Mouse (Mus musculus) neural tube, embryonic 13.5 days (tissue): ENCODE measurements around the gene Vps4a. TPM values are rescaled to one million over a fixed set of nuclear protein-coding genes. Genes with fewer than 3 reads are reported as not detected.

Experiments
- ATAC-seq: fragments of 200-750 bp; cut with Nextera tagmentation; 2 replicates; pipeline ENCODE4 v1.8.0; 2017; ENCODE audit warnings: low read depth, mild to moderate bottlenecking, moderate TSS enrichment, moderate library complexity
- H3K27ac ChIP-seq: fragments of 300-500 bp; sonication (generic); replicated peaks from 2 replicates; pipeline ENCODE4 v1.5.1; 2015; ENCODE audit warnings: moderate library complexity, mild to moderate bottlenecking, inconsistent platforms
- H3K27me3 ChIP-seq: fragments of 300-500 bp; sonication (generic); 2 replicates; pipeline ENCODE4 v1.6.1; 2015; ENCODE audit warnings: mild to moderate bottlenecking, inconsistent platforms
- H3K36me3 ChIP-seq: fragments of 300-500 bp; sonication (generic); 2 replicates; pipeline ENCODE4 v1.6.1; 2015; ENCODE audit warnings: mild to moderate bottlenecking, inconsistent platforms
- H3K4me1 ChIP-seq: fragments of 300-500 bp; sonication (generic); replicated peaks from 2 replicates; pipeline ENCODE4 v1.6.1; 2015; ENCODE audit warnings: inconsistent platforms
- H3K4me2 ChIP-seq: fragments of 300-500 bp; sonication (generic); 2 replicates; pipeline ENCODE4 v1.6.1; 2015; ENCODE audit warnings: inconsistent platforms, mild to moderate bottlenecking, moderate library complexity
- H3K4me3 ChIP-seq: fragments of 300-500 bp; sonication (generic); 2 replicates; pipeline ENCODE4 v1.5.1; 2015; ENCODE audit warnings: mild to moderate bottlenecking, inconsistent platforms
- H3K9ac ChIP-seq: fragments of 300-500 bp; sonication (generic); 2 replicates; pipeline ENCODE4 v1.6.1; 2015; ENCODE audit warnings: moderate library complexity, mild to moderate bottlenecking, inconsistent platforms
- H3K9me3 ChIP-seq: fragments of 300-500 bp; sonication (generic); 2 replicates; pipeline ENCODE4 v1.6.1; 2016; ENCODE audit warnings: inconsistent platforms
- WGBS: fragments of 180-500 bp; shearing (Covaris S2); methylation state at CpG from one replicate; pipeline ENCODE4 v1.1.7; 2015; 5-methylcytosine and 5-hydroxymethylcytosine counted together
- polyA plus RNA-seq: library from polyadenylated mRNA; unstranded; fragments of >200 nt; fragmentation: Nextera tagmentation; extraction: Ambion mirVana; gene quantifications from 2 replicates; pipeline ENCODE4 v1.2.1, GENCODE M21; 2015

Gene Vps4a
- polyA plus RNA-seq, 1 experiment from 2014 or later = 131 TPM

DNA sequence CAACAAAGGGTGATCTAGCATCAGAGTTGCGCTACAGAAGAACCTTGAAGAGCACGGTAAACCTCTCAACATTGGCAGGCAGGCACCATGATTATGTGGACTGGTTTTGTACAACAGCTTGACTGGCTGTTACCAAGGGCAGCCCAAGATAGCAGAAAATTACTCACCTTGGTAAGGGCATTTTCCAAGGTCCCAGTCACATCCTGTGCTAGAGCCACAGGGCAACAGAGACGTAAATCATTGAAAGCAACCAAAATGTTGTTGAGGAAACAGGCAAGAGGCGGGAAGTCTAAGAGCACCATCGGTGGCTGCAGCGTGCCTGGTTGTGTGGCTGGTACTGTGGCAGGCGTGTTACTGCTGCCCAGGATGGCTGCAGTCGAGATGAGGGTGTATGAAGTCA is 21.0 kb downstream of the Vps4a start:
- no peak overlapping the region for H3K9ac ChIP-seq
- H3K4me1 ChIP-seq = peaks cover 39% of the 10 kb centered on the region
- H3K4me2 ChIP-seq = no peak overlapping the region
- no peak overlapping the region for H3K27ac ChIP-seq
- peaks cover 61% of the 10 kb centered on the region for H3K36me3 ChIP-seq
- no peak for ATAC-seq
- no peaks in the 10 kb centered on the region for H3K9me3 ChIP-seq
- no peak overlapping the region for H3K4me3 ChIP-seq
- H3K27me3 ChIP-seq = no peaks in the 10 kb centered on the region
- WGBS = 97% methylated on average over 8 of the region's 8 CpGs

DNA sequence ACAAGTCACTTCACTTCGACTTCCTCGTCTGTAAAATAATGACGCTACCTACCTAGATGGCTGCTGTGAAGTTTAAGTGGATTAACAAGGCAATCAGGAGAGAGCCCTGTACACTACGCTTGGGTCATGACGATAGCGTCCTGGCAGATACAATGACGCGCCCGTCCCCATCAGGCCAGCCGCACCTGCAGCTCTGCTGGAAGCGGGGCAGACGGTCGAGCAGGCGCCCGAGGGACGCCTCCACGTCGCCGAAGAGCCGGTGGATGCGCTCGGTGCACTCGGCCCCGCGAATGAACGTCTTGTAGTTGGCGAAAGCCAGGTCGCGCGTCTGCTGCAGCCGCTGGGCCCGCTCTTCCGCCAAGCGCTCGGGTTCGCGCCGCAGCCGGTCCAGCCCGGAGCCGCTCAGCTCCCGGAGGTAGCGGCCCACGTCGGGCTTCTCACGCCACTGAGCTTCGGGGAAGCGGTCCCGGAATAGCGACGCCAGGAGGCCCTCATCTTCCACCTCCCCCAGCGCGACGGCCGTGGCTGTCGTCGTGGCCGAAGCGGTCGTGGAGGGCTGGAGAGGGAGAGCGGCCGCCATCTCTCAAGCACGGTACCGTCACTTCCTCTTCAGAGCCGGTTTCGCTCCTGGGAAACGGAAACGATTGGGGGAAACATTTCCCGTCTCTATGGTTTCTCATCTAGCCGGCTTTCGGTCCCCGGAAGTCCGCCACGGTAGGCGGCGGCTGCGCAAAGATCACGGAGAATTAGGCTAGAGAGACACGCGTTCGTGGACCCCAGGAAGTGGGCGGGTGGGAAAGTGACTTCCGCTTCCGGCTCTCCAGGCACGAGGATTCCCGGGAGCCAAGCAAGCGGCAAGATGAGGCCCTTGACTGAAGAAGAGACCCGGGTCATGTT is 25.3 kb downstream of the Vps4a start, which contains the start of the genes Cog8 and Nip7:
Gene Cog8, minus strand, starts transcription at position 614 of the 897 bp plus-strand sequence.
Gene Nip7, plus strand, starts transcription at position 802 of the 897 bp plus-strand sequence.
- Histone ChIP-seq H3K36me3 (peaks cover 51% of the 10 kb centered on the region), H3K9ac (peak within 1 kb of the TSS; percentile 85), H3K27me3 (no peaks in the 10 kb centered on the region), H3K27ac (peak within 1 kb of the TSS; percentile 84), H3K9me3 (no peaks in the 10 kb centered on the region), H3K4me1 (peaks cover 30% of the 10 kb centered on the region), H3K4me2 (peak within 1 kb of the TSS; percentile 85), H3K4me3 (peak within 1 kb of the TSS; percentile 96)
- under 1% methylated on average over 88 of the region's 88 CpGs for WGBS
- peak; percentile 97 for ATAC-seq

DNA sequence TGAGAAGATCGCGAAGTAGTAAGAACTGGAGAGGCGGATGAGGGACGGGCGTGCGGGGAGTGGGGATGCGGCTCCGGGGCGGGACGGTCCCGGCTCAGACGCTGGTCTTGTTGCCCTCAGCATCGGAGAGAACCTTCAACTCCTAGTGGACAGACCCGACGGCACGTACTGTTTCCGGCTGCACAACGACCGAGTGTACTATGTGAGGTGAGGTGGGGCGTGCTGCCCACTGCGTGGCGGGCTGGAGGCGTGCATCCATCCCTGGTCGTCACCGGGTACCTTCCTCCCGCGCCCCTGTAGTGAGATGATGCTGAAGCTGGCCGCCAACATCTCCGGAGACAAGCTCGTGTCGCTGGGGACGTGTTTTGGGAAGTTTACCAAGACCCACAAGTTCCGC is 25.9 kb downstream of the Vps4a start:
- Histone ChIP-seq H3K4me1 (peaks cover 30% of the 10 kb centered on the region), H3K36me3 (peaks cover 45% of the 10 kb centered on the region), H3K4me3 (peak overlapping the region; percentile 96), H3K4me2 (peak overlapping the region; percentile 85), H3K27me3 (no peaks in the 10 kb centered on the region), H3K9me3 (no peaks in the 10 kb centered on the region), H3K9ac (peak overlapping the region; percentile 80), H3K27ac (no peak overlapping the region)
- ATAC-seq = peak; percentile 79; the same call in 1 of the 2 replicates
- under 1% methylated on average over 33 of the region's 33 CpGs for WGBS

DNA sequence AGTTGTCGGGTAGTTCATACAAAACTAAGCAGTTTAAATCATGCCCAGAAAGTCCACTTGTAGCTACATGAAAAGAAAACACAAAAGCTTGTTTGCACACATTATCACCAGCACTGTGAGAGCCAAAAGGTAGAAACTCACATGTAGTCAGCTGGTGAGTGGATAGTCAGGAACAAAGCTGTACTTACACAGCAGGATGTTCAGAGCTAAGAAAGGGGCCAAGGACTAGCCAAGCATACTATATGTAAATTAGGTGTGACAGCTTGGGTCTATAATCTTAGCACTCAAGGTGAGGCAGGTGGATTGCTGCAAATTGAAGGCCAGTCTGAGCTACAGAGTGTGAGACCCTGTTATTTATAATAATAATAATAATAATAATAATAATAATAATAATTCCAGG is 31.6 kb downstream of the Vps4a start:
- no peak for ATAC-seq
- H3K36me3 ChIP-seq = peaks cover 17% of the 10 kb centered on the region
- no peak overlapping the region for H3K4me3 ChIP-seq
- no peak overlapping the region for H3K27ac ChIP-seq
- peaks cover 9% of the 10 kb centered on the region for H3K4me1 ChIP-seq
- H3K4me2 ChIP-seq = no peak overlapping the region
- no peaks in the 10 kb centered on the region for H3K9me3 ChIP-seq
- H3K27me3 ChIP-seq = no peaks in the 10 kb centered on the region
- WGBS = 94% methylated on average over 1 of the region's 1 CpGs
- H3K9ac ChIP-seq = no peak overlapping the region

DNA sequence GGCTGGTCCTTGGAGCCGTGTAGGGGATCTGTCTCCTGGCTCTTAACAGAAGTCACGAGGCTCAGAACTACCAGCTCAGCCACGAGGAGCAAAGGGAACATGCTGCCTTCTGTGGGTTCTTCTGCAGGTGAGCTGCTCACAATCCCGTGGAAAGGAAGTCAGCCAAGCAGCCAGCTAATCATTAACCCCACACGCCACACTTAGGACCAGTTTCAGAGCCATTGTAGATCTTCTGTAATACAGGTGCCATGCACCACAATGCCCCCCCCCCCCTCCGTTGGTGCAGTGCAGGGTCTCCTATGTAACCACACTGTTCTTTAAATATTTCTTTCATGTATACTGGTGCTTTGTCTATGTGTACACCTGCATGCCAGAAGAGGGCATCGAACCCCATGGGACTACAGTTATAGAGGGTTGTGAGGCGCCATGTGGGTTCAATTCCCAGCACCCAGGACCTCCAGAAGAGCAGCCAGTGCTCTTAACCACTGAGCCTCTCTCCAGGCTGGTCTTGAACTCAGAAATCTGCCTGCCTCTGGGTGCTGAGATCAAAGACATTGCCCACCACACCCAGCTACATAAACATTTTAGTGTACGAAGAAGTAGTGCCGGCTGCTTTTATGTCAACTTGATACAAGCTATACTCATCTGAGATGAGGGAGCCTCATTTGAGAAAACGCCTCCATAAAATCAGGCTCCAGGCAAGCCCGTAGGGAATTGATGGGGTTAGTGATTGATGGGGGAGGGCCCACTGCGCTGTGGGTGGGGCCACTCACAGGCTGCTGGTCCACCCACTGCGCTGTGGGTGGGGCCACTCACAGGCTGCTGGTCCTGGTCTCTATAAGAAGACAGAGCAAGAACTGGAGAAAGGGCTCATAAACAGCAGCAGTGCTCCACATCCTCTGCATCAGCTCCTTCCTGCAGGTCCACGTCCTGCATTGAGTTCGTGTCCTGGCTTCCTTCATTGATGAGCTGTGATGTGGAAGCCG is 34.8 kb downstream of the Vps4a start, which contains the start of gene Tmed6:
Gene Tmed6, minus strand, starts transcription at position 134 of the 986 bp plus-strand sequence.
- peaks cover 23% of the 10 kb centered on the region for H3K36me3 ChIP-seq
- 59% methylated on average over 17 of the region's 17 CpGs for WGBS
- no peak within 1 kb of the TSS for H3K4me2 ChIP-seq
- no peaks in the 10 kb centered on the region for H3K4me1 ChIP-seq
- no peaks in the 10 kb centered on the region for H3K9me3 ChIP-seq
- H3K4me3 ChIP-seq = no peak within 1 kb of the TSS
- H3K27ac ChIP-seq = no peak within 1 kb of the TSS
- H3K27me3 ChIP-seq = no peaks in the 10 kb centered on the region
- no peak within 1 kb of the TSS for H3K9ac ChIP-seq
- no peak; the same call in 1 of the 2 replicates for ATAC-seq

DNA sequence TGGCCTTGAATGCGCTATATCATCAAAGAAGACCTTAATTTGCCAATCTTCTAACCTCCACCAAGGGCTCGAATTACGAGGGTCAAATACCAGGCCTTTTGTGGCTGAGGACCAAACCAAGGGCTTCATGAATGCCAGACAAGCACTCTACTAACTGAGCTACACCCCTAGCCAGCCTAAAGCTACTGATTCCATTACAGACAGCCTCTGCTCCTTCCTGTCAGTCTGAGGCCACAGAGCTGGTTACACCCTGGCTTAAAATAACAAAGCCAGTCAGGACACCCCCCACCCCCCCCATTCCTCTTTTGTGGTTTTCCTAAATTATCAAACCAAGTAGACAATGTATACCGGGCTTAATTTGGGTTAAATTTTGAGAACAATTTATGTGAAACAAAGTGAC is 42.7 kb downstream of the Vps4a start:
- no peak for ATAC-seq
- H3K27me3 ChIP-seq = no peaks in the 10 kb centered on the region
- no peaks in the 10 kb centered on the region for H3K4me1 ChIP-seq
- H3K9me3 ChIP-seq = no peaks in the 10 kb centered on the region
- no peak overlapping the region for H3K4me2 ChIP-seq
- no peak overlapping the region for H3K4me3 ChIP-seq
- H3K27ac ChIP-seq = no peak overlapping the region
- no peak overlapping the region for H3K9ac ChIP-seq
- peaks cover 96% of the 10 kb centered on the region for H3K36me3 ChIP-seq
- WGBS = 86% methylated on average over 4 of the region's 4 CpGs

DNA sequence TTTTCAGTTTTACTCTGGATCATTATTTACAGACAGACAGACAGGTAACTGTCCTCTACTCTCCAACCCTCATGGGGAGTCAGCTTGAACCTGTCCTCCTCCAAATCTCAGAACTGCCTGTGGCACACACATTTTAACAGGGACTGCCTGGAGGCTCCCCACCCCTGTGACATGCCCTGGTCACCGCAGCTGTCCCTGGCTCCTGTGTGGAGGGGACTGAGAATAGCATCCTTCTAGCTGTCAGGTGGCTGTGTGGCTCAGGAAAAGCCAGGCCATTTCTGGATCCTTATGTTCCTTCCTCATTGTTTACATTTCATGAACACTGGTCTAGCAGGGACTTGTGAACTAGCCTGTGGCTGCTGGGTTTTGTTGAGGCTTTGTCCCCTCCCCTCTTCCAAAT is 43.1 kb downstream of the Vps4a start:
- Histone ChIP-seq H3K4me3 (no peak overlapping the region), H3K9me3 (no peaks in the 10 kb centered on the region), H3K27ac (no peak overlapping the region), H3K27me3 (no peaks in the 10 kb centered on the region), H3K4me1 (no peaks in the 10 kb centered on the region), H3K36me3 (peaks cover 96% of the 10 kb centered on the region), H3K4me2 (no peak overlapping the region), H3K9ac (no peak overlapping the region)
- 93% methylated on average over 1 of the region's 1 CpGs for whole genome bisulfite sequencing
- ATAC-seq = no peak

DNA sequence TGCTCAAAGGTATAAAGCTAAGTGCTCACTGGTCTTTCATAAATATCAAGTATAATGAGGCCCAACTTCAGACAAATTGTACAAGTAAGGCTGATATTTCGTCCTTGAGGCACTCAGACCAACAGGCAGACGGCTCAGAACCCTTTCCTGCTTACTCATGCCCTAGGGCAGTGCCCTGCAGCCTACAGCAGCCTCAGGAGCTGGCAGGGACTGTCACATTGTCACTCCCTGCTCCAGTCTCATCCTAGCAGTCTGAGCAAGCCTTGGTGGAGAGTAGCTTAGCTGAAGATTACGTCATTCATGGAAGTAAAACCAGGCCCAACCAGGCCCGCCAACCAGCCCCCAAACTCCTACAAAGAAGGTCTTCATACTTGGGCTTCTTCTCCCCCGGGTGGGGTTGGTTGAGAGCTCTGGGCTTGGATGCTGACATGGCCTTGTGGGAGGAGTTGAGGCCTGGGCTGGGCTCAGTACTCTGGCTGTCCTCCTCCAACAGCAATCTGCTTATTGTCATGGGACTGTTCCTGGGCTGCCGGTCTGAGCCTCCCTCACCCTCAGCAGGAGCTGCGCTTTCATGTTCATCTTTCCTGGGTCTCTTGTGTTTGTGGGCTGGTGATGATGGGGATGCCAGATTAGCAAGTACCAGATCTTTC is 45.3 kb downstream of the Vps4a start:
- Histone ChIP-seq H3K4me2 (no peak overlapping the region), H3K9ac (no peak overlapping the region), H3K4me1 (no peaks in the 10 kb centered on the region), H3K27ac (no peak overlapping the region), H3K9me3 (no peaks in the 10 kb centered on the region), H3K27me3 (no peaks in the 10 kb centered on the region), H3K4me3 (no peak overlapping the region), H3K36me3 (peaks cover 95% of the 10 kb centered on the region)
- WGBS = 92% methylated on average over 7 of the region's 7 CpGs
- ATAC-seq = no peak

DNA sequence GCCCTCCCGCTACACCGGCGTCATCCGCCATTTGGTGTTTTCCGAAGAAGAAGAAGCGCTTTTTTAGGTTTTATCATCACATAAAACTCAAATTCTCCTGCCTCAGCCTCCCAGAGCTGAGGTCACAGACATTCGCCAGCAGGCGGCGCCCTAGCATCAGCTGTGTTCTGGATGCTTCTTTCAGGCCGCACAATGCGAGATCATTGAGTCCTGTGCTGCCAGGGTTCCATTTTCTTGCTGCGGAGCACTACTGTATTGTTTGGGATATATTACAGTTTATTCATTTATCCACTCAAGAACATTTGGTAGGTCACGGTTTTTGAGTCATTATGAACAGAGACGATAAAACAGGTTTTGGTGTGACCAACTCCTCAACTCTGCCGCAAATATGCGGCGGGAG is 54.3 kb downstream of the Vps4a start:
- WGBS = 96% methylated on average over 17 of the region's 17 CpGs
- no peak overlapping the region for H3K9ac ChIP-seq
- no peaks in the 10 kb centered on the region for H3K9me3 ChIP-seq

DNA sequence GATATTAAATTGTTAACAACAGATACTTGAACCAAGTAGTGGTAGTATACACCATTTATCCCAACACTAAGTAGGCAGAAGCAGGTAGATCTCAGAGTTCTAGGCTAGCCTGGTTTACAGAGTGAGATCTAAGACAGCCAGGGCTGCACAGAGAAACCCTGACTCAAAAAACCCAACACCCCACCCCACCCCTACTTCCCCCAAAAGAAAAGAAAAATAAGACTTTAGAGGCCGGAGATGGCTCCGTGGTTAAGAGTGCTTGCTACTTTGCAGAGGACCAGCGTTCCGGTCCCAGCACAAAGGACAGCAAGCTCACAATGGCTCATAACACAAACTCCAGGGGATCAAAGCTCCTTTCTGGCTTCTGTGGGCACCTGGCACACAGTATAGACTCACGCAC is 55.0 kb downstream of the Vps4a start:
- Histone ChIP-seq H3K27ac (no peak overlapping the region), H3K4me3 (no peak overlapping the region), H3K9me3 (no peaks in the 10 kb centered on the region), H3K9ac (no peak overlapping the region), H3K4me2 (no peak overlapping the region), H3K27me3 (no peaks in the 10 kb centered on the region), H3K4me1 (no peaks in the 10 kb centered on the region), H3K36me3 (peaks cover 77% of the 10 kb centered on the region)
- 95% methylated on average over 5 of the region's 5 CpGs for WGBS
- no peak for ATAC-seq

More for the DNA sequence above, 54.3 kb downstream of the Vps4a start:
- H3K4me1 ChIP-seq = no peaks in the 10 kb centered on the region
- no peak overlapping the region for H3K27ac ChIP-seq
- H3K36me3 ChIP-seq = peaks cover 77% of the 10 kb centered on the region
- no peaks in the 10 kb centered on the region for H3K27me3 ChIP-seq
- no peak overlapping the region for H3K4me2 ChIP-seq
- H3K4me3 ChIP-seq = no peak overlapping the region
- no peak for ATAC-seq

DNA sequence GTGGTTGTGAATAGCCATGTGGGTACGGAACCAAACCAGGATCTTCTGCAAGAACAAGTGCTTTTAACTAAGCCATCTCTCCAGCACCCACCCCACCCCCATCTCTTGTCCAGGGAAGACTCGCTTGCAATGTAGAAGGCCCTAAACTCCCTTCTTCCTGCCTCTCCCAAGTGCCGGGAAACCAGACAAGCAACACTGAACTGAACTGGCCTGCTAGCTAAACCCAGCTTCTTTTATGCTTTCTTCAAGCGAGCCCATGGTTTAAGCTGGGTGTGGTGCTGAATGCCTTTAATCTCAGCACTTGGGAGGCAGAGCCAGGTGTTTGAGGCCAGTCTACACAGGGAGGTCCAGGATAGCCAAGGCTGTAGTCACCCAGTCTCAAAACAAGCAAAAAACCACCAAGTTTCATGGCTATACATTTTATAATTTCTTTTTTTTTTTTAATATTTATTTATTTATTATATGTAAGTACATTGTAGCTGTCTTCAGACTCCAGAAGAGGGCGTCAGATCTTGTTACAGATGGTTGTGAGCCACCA is 57.6 kb downstream of the Vps4a start:
- H3K36me3 ChIP-seq = peaks cover 73% of the 10 kb centered on the region
- 98% methylated on average over 5 of the region's 5 CpGs for WGBS
- no peak for ATAC-seq

More for the DNA sequence above, 57.6 kb downstream of the Vps4a start:
- H3K4me3 ChIP-seq = no peak overlapping the region
- no peaks in the 10 kb centered on the region for H3K9me3 ChIP-seq
- peaks cover 8% of the 10 kb centered on the region; the same call in 1 of the 2 replicates for H3K4me1 ChIP-seq
- no peak overlapping the region for H3K4me2 ChIP-seq
- H3K27me3 ChIP-seq = no peaks in the 10 kb centered on the region
- no peak overlapping the region for H3K9ac ChIP-seq
- H3K27ac ChIP-seq = no peak overlapping the region
